ENCODE assay signal across 30 mouse cellular contexts in the genomic region with DNA sequence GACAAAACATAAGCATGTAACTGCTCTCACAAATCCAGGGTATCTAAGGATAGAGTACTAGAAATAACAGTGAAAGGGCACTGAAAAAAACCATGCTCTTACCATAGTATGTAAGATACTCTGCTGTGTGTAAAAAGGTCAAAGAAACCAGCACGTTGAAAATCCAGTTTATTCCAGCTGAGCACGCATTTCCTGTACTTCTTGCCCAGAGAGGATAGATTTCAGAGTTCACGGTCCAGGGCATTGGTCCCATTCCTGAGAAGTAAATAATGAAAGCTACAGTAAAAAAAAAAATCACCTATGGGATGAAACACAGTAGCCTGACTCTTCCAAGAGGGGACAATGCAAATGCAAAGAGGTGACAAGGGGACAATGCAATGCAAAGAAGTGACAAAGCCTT.
DNase-seq lines count a peak whose midpoint lies in the region; ATAC-seq and TF ChIP-seq lines count a peak whose summit lies in the region.
"Had no signal": no experiment of that assay in that cellular context is flagged by ENCODE, and none has a peak within 500 bp of the region (broad histone marks: within the 10 kb centered on the region; RNA-seq: fewer than 3 reads in every experiment).

No protein-coding gene starts in this region.

- WGBS in kidney, embryonic 16.5 days, result 27% methylated on average over 3 of the region's 3 CpGs
- WGBS in liver, postnatal 0 days (ENCODE audit: insufficient replicate concordance), result 53% methylated on average over 3 of the region's 3 CpGs
- WGBS in liver, embryonic 12.5 days (ENCODE audit: insufficient replicate concordance), result 55% methylated on average over 3 of the region's 3 CpGs
- WGBS in embryonic facial prominence, embryonic 10.5 days, result 73% methylated on average over 3 of the region's 3 CpGs

- H3K9ac ChIP-seq in kidney, embryonic 16.5 days (replicated peaks; ENCODE audit: low read length), result no peak overlapping the region
- H3K9ac ChIP-seq in liver, postnatal 0 days (replicated peaks), result no peak overlapping the region
- H3K9ac ChIP-seq in liver, embryonic 12.5 days, result no peak overlapping the region
- H3K9ac ChIP-seq: embryonic facial prominence, embryonic 15.5 days; forebrain, embryonic 12.5 days; forebrain, postnatal 0 days; heart, embryonic 13.5 days; hindbrain, embryonic 15.5 days; limb, embryonic 12.5 days; liver, embryonic 14.5 days; lung, embryonic 15.5 days had no signal

- H3K27me3 ChIP-seq in kidney, embryonic 16.5 days (ENCODE audit: insufficient read depth, low read length), result no peaks in the 10 kb centered on the region
- H3K27me3 ChIP-seq in liver, postnatal 0 days (ENCODE audit: insufficient read depth, low read length), result no peaks in the 10 kb centered on the region
- H3K27me3 ChIP-seq in liver, embryonic 12.5 days (replicated peaks), result no peaks in the 10 kb centered on the region
- no peaks in the 10 kb centered on the region for H3K27me3 ChIP-seq in embryonic facial prominence, embryonic 10.5 days (replicated peaks; ENCODE audit: low read depth, poor library complexity, severe bottlenecking)
- H3K27me3 ChIP-seq: embryonic facial prominence, embryonic 15.5 days; forebrain, embryonic 12.5 days; heart, embryonic 13.5 days; hindbrain, embryonic 15.5 days; limb, embryonic 12.5 days; lung, embryonic 15.5 days had no signal

- peak; percentile 41 for DNase-seq in kidney, adult 18-20 months
- no peak for DNase-seq in liver, postnatal 0 days
- DNase-seq in kidney, postnatal 10 days, result peak; percentile 36
- DNase-seq in embryonic facial prominence, embryonic 10.5 days (ENCODE audit: low spot score), result no peak
- DNase-seq in cerebellum, adult 8-10 months, result no peak
- DNase-seq: adrenal gland, postnatal 25 days; cerebellum, adult 18-20 months; cerebellum, postnatal 14 days; forebrain, postnatal 0 days; heart, postnatal 10 days; right cerebral cortex, adult 18-20 months; right cerebral cortex, postnatal 4 days; thymus, adult 18-20 months; thymus, postnatal 25 days had no signal

- H3K9me3 ChIP-seq in kidney, embryonic 16.5 days (ENCODE audit: low read length), result no peaks in the 10 kb centered on the region
- no peaks in the 10 kb centered on the region for H3K9me3 ChIP-seq in liver, postnatal 0 days (ENCODE audit: low read length)
- no peaks in the 10 kb centered on the region for H3K9me3 ChIP-seq in liver, embryonic 12.5 days (replicated peaks)
- H3K9me3 ChIP-seq in embryonic facial prominence, embryonic 10.5 days, result no peaks in the 10 kb centered on the region
- H3K9me3 ChIP-seq: embryonic facial prominence, embryonic 15.5 days; forebrain, embryonic 12.5 days; heart, embryonic 13.5 days; hindbrain, embryonic 10.5 days; hindbrain, embryonic 15.5 days; limb, embryonic 12.5 days; lung, embryonic 15.5 days; midbrain, embryonic 10.5 days had no signal

- no peak overlapping the region for H3K4me2 ChIP-seq in kidney, embryonic 16.5 days (replicated peaks; ENCODE audit: low read depth, low read length)
- H3K4me2 ChIP-seq in liver, postnatal 0 days (ENCODE audit: low read depth, low read length), result no peak overlapping the region
- no peak overlapping the region for H3K4me2 ChIP-seq in liver, embryonic 12.5 days
- H3K4me2 ChIP-seq: embryonic facial prominence, embryonic 15.5 days; forebrain, embryonic 12.5 days; heart, embryonic 13.5 days; hindbrain, embryonic 15.5 days; limb, embryonic 12.5 days; lung, embryonic 15.5 days had no signal

- 0 out of 2 replicates have a peak, but pooled peaks cover 2% of the 10 kb centered on the region for H3K36me3 ChIP-seq in kidney, embryonic 16.5 days (ENCODE audit: insufficient read depth, low read length)
- no peaks in the 10 kb centered on the region for H3K36me3 ChIP-seq in liver, postnatal 0 days (replicated peaks; ENCODE audit: insufficient read depth, low read length)
- H3K36me3 ChIP-seq in liver, embryonic 12.5 days, result no peaks in the 10 kb centered on the region
- no peaks in the 10 kb centered on the region for H3K36me3 ChIP-seq in embryonic facial prominence, embryonic 10.5 days (replicated peaks)
- H3K36me3 ChIP-seq: embryonic facial prominence, embryonic 15.5 days; forebrain, embryonic 12.5 days; heart, embryonic 13.5 days; hindbrain, embryonic 10.5 days; hindbrain, embryonic 15.5 days; limb, embryonic 12.5 days; lung, embryonic 15.5 days; midbrain, embryonic 10.5 days had no signal

- no peak overlapping the region for H3K27ac ChIP-seq in kidney, embryonic 16.5 days (ENCODE audit: low read length)
- H3K27ac ChIP-seq in liver, postnatal 0 days (ENCODE audit: low read depth), result peak overlapping the region; percentile 41; the same call in 1 of the 2 replicates
- H3K27ac ChIP-seq in liver, embryonic 12.5 days, result no peak overlapping the region
- H3K27ac ChIP-seq in embryonic facial prominence, embryonic 10.5 days (replicated peaks), result no peak overlapping the region
- H3K27ac ChIP-seq: embryonic facial prominence, embryonic 15.5 days; forebrain, embryonic 12.5 days; heart, embryonic 13.5 days; hindbrain, embryonic 10.5 days; hindbrain, embryonic 15.5 days; layer of hippocampus, adult 2 months; left cerebral cortex, adult 2 months; limb, embryonic 12.5 days; liver, embryonic 14.5 days; lung, embryonic 15.5 days; midbrain, embryonic 10.5 days; stomach, postnatal 0 days had no signal

- H3K4me3 ChIP-seq in kidney, embryonic 16.5 days (ENCODE audit: low read length), result no peak overlapping the region
- no peak overlapping the region for H3K4me3 ChIP-seq in liver, postnatal 0 days (ENCODE audit: low read depth, low read length)
- no peak overlapping the region for H3K4me3 ChIP-seq in liver, embryonic 12.5 days
- H3K4me3 ChIP-seq in embryonic facial prominence, embryonic 10.5 days, result no peak overlapping the region
- H3K4me3 ChIP-seq: embryonic facial prominence, embryonic 15.5 days; forebrain, embryonic 12.5 days; heart, embryonic 13.5 days; hindbrain, embryonic 10.5 days; hindbrain, embryonic 15.5 days; layer of hippocampus, adult 2 months; left cerebral cortex, adult 2 months; limb, embryonic 12.5 days; lung, embryonic 15.5 days; midbrain, embryonic 10.5 days had no signal

- H3K4me1 ChIP-seq in kidney, embryonic 16.5 days (ENCODE audit: insufficient read depth, low read length), result no peaks in the 10 kb centered on the region
- H3K4me1 ChIP-seq in liver, postnatal 0 days (ENCODE audit: insufficient read depth), result no peaks in the 10 kb centered on the region; the same call in 1 of the 2 replicates
- no peaks in the 10 kb centered on the region for H3K4me1 ChIP-seq in liver, embryonic 12.5 days
- no peaks in the 10 kb centered on the region for H3K4me1 ChIP-seq in embryonic facial prominence, embryonic 10.5 days
- H3K4me1 ChIP-seq: embryonic facial prominence, embryonic 15.5 days; forebrain, embryonic 12.5 days; hindbrain, embryonic 10.5 days; hindbrain, embryonic 15.5 days; limb, embryonic 12.5 days; lung, embryonic 15.5 days; midbrain, embryonic 10.5 days had no signal

- TF ChIP-seq EP300 in liver, postnatal 0 days (IDR thresholded peaks at IDR 0.05; ENCODE audit: low read depth), result no peak

- no peak for ATAC-seq in kidney, embryonic 16.5 days (ENCODE audit: low FRiP score, low TSS enrichment)
- ATAC-seq in liver, postnatal 0 days, result peak; percentile 33; the same call in 1 of the 2 replicates
- ATAC-seq in liver, embryonic 12.5 days, result no peak
- ATAC-seq: CD4-positive, CD25-positive, alpha-beta regulatory T cell, adult 4 months; forebrain, postnatal 0 days; midbrain, embryonic 16.5 days had no signal

- TF ChIP-seq CTCF in liver, postnatal 0 days (IDR thresholded peaks at IDR 0.05; ENCODE audit: low read depth), result no peak

Comparison
In these comparisons a context has a peak if more than half of its experiments do, and no peak if none do; other contexts are left out.
1. DNase-seq: peak in kidney, adult 18-20 months (single experiment) and kidney, postnatal 10 days (single experiment); none in liver, postnatal 0 days (single experiment), embryonic facial prominence, embryonic 10.5 days (single experiment) and cerebellum, adult 8-10 months (single experiment).